Mouse (Mus musculus): ENCODE data around the gene Trappc6a.

- TF ChIP-seq POLR2A (IDR thresholded peaks at IDR 0.05; ENCODE audit: insufficient read depth, low read depth, low read length), result no peak
- TF ChIP-seq CTCF (IDR thresholded peaks at IDR 0.05), result peak; percentile 51
- TF ChIP-seq EP300 (IDR thresholded peaks at IDR 0.05; ENCODE audit: insufficient read depth, low read depth, low read length), result no peak
Measured at GRCm38 (mm10) chr7:19564455-19564854, 56.3 kb downstream of the Trappc6a start.

All from heart, adult 2 months (tissue).